Mouse (Mus musculus): ENCODE results near the gene Prepl. TPM values are rescaled to one million over a fixed set of nuclear protein-coding genes. Genes with fewer than 3 reads are reported as not detected.

Gene Prepl
- polyA plus RNA-seq, 1 experiment from 2014 or later: 11.9 TPM

DNA sequence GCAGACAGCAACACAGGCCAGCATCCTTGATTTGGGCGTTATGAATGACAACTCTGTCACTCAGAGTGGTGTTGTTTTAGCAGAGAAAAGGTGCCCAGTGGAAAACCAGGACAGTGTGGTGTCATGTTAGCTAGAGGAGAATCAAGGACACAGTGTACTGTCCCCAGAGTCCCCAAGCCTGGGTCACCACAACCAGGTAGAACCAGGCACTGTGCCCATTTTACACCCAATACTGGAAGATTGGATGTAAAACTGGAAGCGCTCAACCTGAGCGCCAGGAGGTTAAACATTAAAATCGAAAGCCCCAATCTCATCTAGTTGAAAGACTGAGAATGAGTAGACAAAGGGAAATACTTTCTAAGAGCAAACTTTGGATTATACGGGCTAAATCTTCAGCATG is 45.6 kb downstream of the Prepl start:
- Histone ChIP-seq H3K79me2 (ENCODE audit: inconsistent target) (no peaks in the 10 kb centered on the region), H3K27ac (no peak overlapping the region), H3K36me3 (ENCODE audit: inconsistent target) (no peaks in the 10 kb centered on the region), H3K4me3 (ENCODE audit: inconsistent target) (no peak overlapping the region)
- WGBS (ENCODE audit: missing documents): 93% methylated on average over 3 of the region's 5 CpGs

- H3K27ac ChIP-seq: no peak overlapping the region
These were observed 46.6 kb downstream of the Prepl start for GRCm38 (mm10) chr17:85043404-85043816.

GRCm38 (mm10) chr17:85042419-85042818 is 47.6 kb downstream of the Prepl start:
- Histone ChIP-seq H3K4me3 (ENCODE audit: inconsistent target) (no peak overlapping the region), H3K27ac (no peak overlapping the region), H3K36me3 (ENCODE audit: inconsistent target) (no peaks in the 10 kb centered on the region), H3K79me2 (ENCODE audit: inconsistent target) (no peaks in the 10 kb centered on the region)
- 96% methylated on average over 6 of the region's 6 CpGs for WGBS (ENCODE audit: missing documents)

More at GRCm38 (mm10) chr17:85043404-85043816, 46.6 kb downstream of the Prepl start:
- 89% methylated on average over 6 of the region's 6 CpGs for WGBS (ENCODE audit: missing documents)
- H3K79me2 ChIP-seq (ENCODE audit: inconsistent target): no peaks in the 10 kb centered on the region
- no peak overlapping the region for H3K4me3 ChIP-seq (ENCODE audit: inconsistent target)
- no peaks in the 10 kb centered on the region for H3K36me3 ChIP-seq (ENCODE audit: inconsistent target)

GRCm38 (mm10) chr17:85040913-85041312 is 49.1 kb downstream of the Prepl start:
- H3K4me3 ChIP-seq (ENCODE audit: inconsistent target): no peak overlapping the region
- H3K79me2 ChIP-seq (ENCODE audit: inconsistent target): no peaks in the 10 kb centered on the region
- WGBS (ENCODE audit: missing documents): 91% methylated on average over 7 of the region's 7 CpGs
- H3K36me3 ChIP-seq (ENCODE audit: inconsistent target): no peaks in the 10 kb centered on the region
- H3K27ac ChIP-seq: no peak overlapping the region

GRCm38 (mm10) chr17:85038761-85039160 is 51.3 kb downstream of the Prepl start:
- Histone ChIP-seq H3K27ac (no peak overlapping the region), H3K4me3 (ENCODE audit: inconsistent target) (no peak overlapping the region), H3K79me2 (ENCODE audit: inconsistent target) (no peaks in the 10 kb centered on the region), H3K36me3 (ENCODE audit: inconsistent target) (no peaks in the 10 kb centered on the region)
- WGBS (ENCODE audit: missing documents): 90% methylated on average over 5 of the region's 5 CpGs

GRCm38 (mm10) chr17:85038311-85038710 is 51.7 kb downstream of the Prepl start:
- H3K36me3 ChIP-seq (ENCODE audit: inconsistent target): no peaks in the 10 kb centered on the region
- no peak overlapping the region for H3K4me3 ChIP-seq (ENCODE audit: inconsistent target)
- no peak overlapping the region for H3K27ac ChIP-seq
- H3K79me2 ChIP-seq (ENCODE audit: inconsistent target): no peaks in the 10 kb centered on the region
- 92% methylated on average over 4 of the region's 4 CpGs for WGBS (ENCODE audit: missing documents)

DNA sequence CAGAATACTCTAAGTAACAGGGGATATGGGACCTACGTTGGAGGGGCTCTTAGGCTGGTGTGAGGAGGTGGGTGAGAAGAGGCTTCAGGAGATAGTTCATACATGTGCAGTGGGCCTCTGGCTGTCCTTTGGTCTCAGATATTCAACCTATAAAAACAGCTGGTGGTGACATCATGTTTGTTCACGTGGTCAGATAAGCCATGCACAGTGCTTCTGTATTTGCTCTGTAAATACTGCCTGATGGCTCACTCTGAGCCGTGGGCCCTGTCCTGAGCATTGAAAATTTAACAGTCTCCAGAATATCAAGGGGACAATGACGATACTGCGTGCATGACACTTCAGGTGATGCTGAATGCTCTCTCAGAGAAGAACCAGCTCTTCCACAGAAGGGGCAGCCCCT is 52.2 kb downstream of the Prepl start:
- WGBS (ENCODE audit: missing documents): 98% methylated on average over 5 of the region's 5 CpGs
- no peak overlapping the region for H3K4me3 ChIP-seq (ENCODE audit: inconsistent target)
- no peak overlapping the region for H3K27ac ChIP-seq
- H3K79me2 ChIP-seq (ENCODE audit: inconsistent target): no peaks in the 10 kb centered on the region
- no peaks in the 10 kb centered on the region for H3K36me3 ChIP-seq (ENCODE audit: inconsistent target)

DNA sequence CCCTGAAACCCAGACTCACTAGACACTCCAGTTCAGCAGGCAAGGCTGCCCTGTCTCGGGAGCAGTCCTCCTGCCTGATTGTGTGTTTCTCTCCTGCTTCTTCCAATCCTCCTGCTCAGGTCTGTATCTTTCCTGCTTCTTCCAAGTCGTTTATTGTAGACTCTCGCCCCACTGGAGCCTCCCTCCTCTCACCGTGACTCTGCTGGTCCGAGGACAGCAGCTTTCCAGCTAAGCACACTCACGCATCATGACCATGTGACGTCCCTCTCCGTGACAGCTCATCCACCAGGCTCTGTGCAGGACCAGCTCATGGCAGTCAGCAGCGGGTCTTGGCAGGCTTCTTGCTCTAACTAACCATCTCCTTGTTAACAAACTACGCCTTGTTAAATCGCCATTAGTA is 56.0 kb downstream of the Prepl start:
- Histone ChIP-seq H3K27ac (no peak overlapping the region), H3K79me2 (ENCODE audit: inconsistent target) (no peaks in the 10 kb centered on the region), H3K4me3 (ENCODE audit: inconsistent target) (no peak overlapping the region), H3K36me3 (ENCODE audit: inconsistent target) (no peaks in the 10 kb centered on the region)
- 76% methylated on average over 11 of the region's 11 CpGs for WGBS (ENCODE audit: missing documents)

DNA sequence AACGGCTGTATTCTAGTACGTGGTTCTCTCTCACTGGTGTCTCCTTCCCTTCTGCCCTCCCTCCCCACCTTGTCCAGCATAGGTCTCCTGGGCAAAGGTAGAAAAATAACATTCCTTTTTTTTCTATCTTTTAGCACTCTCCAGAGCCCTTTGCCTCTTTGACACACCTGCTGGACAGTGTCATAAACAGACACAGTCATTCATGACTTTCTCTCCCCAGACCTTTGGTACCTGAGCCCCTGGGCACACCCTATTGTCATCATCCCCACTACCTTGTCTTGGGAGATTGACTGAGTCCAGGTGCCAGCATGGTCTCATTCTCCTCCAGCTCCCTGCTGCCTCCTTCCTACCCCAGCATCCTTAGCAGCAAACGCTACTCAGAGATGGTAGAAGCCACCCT is 57.0 kb downstream of the Prepl start:
- no peaks in the 10 kb centered on the region for H3K36me3 ChIP-seq (ENCODE audit: inconsistent target)
- H3K27ac ChIP-seq: no peak overlapping the region
- no peaks in the 10 kb centered on the region for H3K79me2 ChIP-seq (ENCODE audit: inconsistent target)
- 75% methylated on average over 3 of the region's 3 CpGs for WGBS (ENCODE audit: missing documents)
- H3K4me3 ChIP-seq (ENCODE audit: inconsistent target): no peak overlapping the region

- H3K27ac ChIP-seq: no peak overlapping the region
- H3K36me3 ChIP-seq (ENCODE audit: inconsistent target): no peaks in the 10 kb centered on the region
- WGBS (ENCODE audit: missing documents): 80% methylated on average over 5 of the region's 5 CpGs
- no peaks in the 10 kb centered on the region for H3K79me2 ChIP-seq (ENCODE audit: inconsistent target)
- no peak overlapping the region for H3K4me3 ChIP-seq (ENCODE audit: inconsistent target)
These were observed 59.4 kb downstream of the Prepl start for GRCm38 (mm10) chr17:85030651-85031050.

- Histone ChIP-seq H3K27ac (no peak overlapping the region), H3K36me3 (ENCODE audit: inconsistent target) (no peaks in the 10 kb centered on the region)
- WGBS (ENCODE audit: missing documents): 94% methylated on average over 10 of the region's 10 CpGs
These were observed 61.2 kb downstream of the Prepl start for GRCm38 (mm10) chr17:85028797-85029196.

DNA sequence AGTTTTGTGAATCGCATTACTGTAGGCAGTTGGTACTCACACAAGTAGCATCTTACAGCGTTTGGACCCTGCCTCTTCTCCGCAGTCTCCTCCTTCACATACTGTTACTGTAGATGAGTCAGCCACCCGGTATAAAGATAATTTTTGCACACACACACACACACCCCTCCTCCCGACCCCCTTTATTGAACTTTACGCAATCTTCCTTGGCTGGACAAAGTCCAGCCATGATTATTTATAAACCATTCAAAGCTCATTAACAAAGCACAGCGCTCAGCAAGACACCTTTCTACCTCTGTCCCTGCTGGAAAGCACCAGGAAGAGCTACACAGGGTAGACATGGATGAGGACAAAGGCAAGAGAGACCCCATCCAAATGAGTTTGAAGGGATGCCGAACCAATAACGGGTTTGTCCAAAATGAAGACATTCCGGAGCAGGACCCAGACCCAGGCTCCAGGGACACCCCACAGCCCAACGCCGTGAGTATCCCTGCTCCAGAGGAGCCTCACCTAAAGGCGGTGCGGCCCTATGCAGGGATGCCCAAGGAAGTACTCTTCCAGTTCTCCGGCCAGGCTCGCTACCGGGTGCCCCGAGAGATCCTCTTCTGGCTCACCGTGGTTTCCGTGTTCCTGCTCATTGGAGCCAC is 61.8 kb downstream of the Prepl start, which contains the start of gene Slc3a1:
TSS of gene Slc3a1 (plus strand) at position 284 of the 647 bp plus-strand sequence.
- no peak within 1 kb of the TSS for H3K27ac ChIP-seq
- WGBS (ENCODE audit: missing documents): 89% methylated on average over 18 of the region's 20 CpGs

More at GRCm38 (mm10) chr17:85028797-85029196, 61.2 kb downstream of the Prepl start:
- Histone ChIP-seq H3K79me2 (ENCODE audit: inconsistent target) (no peaks in the 10 kb centered on the region), H3K4me3 (ENCODE audit: inconsistent target) (no peak overlapping the region)

DNA sequence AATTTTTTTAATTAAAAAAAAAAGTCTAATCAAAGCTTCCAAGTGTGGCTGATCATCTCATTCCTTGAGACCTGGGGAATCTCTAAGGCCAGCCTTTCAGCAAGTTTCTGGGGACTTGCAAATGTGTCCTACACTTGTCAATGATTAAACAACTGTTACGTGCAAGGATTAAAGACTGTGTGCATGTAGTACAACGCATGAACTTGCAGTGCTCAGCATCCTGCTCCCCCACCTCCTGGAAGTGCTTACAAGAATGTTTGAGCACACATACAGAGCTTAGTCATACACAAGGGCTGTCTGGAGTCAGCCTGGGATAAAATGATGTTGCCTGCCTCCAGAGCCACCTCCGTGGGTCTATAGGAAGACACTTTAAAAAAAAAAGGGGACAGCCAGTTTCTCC is 62.8 kb downstream of the Prepl start:
- Histone ChIP-seq H3K27ac (no peak overlapping the region), H3K36me3 (ENCODE audit: inconsistent target) (no peaks in the 10 kb centered on the region), H3K4me3 (ENCODE audit: inconsistent target) (no peak overlapping the region), H3K79me2 (ENCODE audit: inconsistent target) (no peaks in the 10 kb centered on the region)
- 92% methylated on average over 3 of the region's 3 CpGs for WGBS (ENCODE audit: missing documents)

More for the DNA sequence above, 61.8 kb downstream of the Prepl start, which contains the start of gene Slc3a1:
- Histone ChIP-seq H3K4me3 (ENCODE audit: inconsistent target) (no peak within 1 kb of the TSS), H3K79me2 (ENCODE audit: inconsistent target) (no peaks in the 10 kb centered on the region), H3K36me3 (ENCODE audit: inconsistent target) (no peaks in the 10 kb centered on the region)

DNA sequence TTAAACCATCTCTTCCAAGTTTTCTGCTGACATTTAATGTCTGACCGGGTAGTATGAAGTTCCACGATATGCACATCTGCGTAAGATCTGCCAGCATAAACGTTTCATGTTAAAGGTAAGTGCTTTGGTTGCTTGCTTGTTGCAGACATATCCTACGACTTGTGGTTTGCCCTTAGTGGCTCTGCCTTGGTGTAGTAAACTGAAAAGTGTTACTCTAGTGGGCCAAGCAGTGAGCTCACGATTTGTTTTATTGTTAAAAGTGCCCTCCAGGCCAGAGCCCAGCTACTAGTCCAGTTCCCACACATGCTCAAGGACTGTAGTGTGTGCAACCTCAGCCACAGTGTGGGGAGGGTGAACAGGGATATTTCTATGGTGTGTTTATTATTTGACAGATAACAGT is 63.6 kb downstream of the Prepl start:
- no peak overlapping the region for H3K4me3 ChIP-seq (ENCODE audit: inconsistent target)
- WGBS (ENCODE audit: missing documents): 89% methylated on average over 6 of the region's 6 CpGs
- no peaks in the 10 kb centered on the region for H3K79me2 ChIP-seq (ENCODE audit: inconsistent target)
- no peak overlapping the region for H3K27ac ChIP-seq
- H3K36me3 ChIP-seq (ENCODE audit: inconsistent target): no peaks in the 10 kb centered on the region

GRCm38 (mm10) chr17:85025151-85025550 is 64.9 kb downstream of the Prepl start:
- H3K27ac ChIP-seq: no peak overlapping the region

DNA sequence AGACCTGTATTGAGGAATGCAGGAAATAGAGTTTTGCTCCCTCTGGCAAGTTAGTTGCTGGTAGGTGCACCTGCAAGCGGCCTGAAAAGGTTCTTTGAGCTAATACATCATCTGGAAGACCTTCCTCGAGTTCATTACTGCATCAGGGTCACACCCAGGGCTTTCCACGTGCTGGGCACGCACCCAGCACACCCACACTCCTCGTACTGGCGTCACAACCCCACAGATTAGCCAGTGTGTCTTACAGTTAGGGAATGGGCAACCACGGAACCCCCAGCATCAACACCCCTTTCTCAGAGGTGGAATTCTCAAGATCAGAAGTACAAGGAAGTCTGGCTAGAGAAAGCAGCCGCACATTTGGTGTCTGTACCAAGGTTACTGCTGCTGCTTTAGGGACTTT is 65.8 kb downstream of the Prepl start:
- no peaks in the 10 kb centered on the region for H3K79me2 ChIP-seq (ENCODE audit: inconsistent target)
- no peak overlapping the region for H3K4me3 ChIP-seq (ENCODE audit: inconsistent target)
- H3K36me3 ChIP-seq (ENCODE audit: inconsistent target): no peaks in the 10 kb centered on the region
- 93% methylated on average over 8 of the region's 8 CpGs for WGBS (ENCODE audit: missing documents)
- no peak overlapping the region for H3K27ac ChIP-seq

More at GRCm38 (mm10) chr17:85025151-85025550, 64.9 kb downstream of the Prepl start:
- 97% methylated on average over 6 of the region's 6 CpGs for WGBS (ENCODE audit: missing documents)
- no peaks in the 10 kb centered on the region for H3K79me2 ChIP-seq (ENCODE audit: inconsistent target)
- H3K36me3 ChIP-seq (ENCODE audit: inconsistent target): no peaks in the 10 kb centered on the region
- H3K4me3 ChIP-seq (ENCODE audit: inconsistent target): no peak overlapping the region
